Comparison of ENCODE assay signal across 8 mouse cellular contexts in genomic region chr6:87980374-87981029, GRCm38 (mm10). TPM values are rescaled to one million over a fixed set of nuclear protein-coding genes. Genes with fewer than 3 reads are reported as not detected.
DNase-seq lines count a peak whose midpoint lies in the region; ATAC-seq and TF ChIP-seq lines count a peak whose summit lies in the region.

No protein-coding gene starts in this region.

- peak overlapping the region; percentile 87 for H3K27ac ChIP-seq in embryonic facial prominence, embryonic 14.5 days (replicated peaks; ENCODE audit: low read depth, low read length)

- peak overlapping the region; percentile 70 for H3K4me2 ChIP-seq in embryonic facial prominence, embryonic 14.5 days (ENCODE audit: low read depth, low read length)

- 0% methylated on average over 18 of the region's 66 CpGs for WGBS in embryonic facial prominence, embryonic 14.5 days

- no peaks in the 10 kb centered on the region for H3K9me3 ChIP-seq in E14TG2a.4 (ENCODE audit: low read length)
- no peaks in the 10 kb centered on the region for H3K9me3 ChIP-seq in embryonic facial prominence, embryonic 14.5 days (ENCODE audit: control insufficient read depth, low read length)

- peak; percentile 89 for ATAC-seq in embryonic facial prominence, embryonic 14.5 days (ENCODE audit: low read depth)
- ATAC-seq in hematopoietic stem cell, adult 5-6 weeks (replicated peaks in 1 of 2; ENCODE audit: insufficient read depth in 1 of 2, low FRiP score in 2 of 2, low TSS enrichment in 1 of 2, low read depth in 1 of 2, poor library complexity in 2 of 2, severe bottlenecking in 2 of 2), result peak; percentile 78 to 93
- no peak for ATAC-seq in inflammation-experienced regulatory T-cells, adult 6 months

- H3K4me1 ChIP-seq in E14TG2a.4 (replicated peaks; ENCODE audit: low read depth, low read length), result peaks cover 20% of the 10 kb centered on the region
- peaks cover 8% of the 10 kb centered on the region; the same call in 1 of the 2 replicates for H3K4me1 ChIP-seq in embryonic facial prominence, embryonic 14.5 days (ENCODE audit: control insufficient read depth, insufficient read depth, low read length)

- TF ChIP-seq CTCF in E14TG2a.4 (conservative IDR thresholded peaks at IDR 0.05; ENCODE audit: low read length), result no peak

- H3K9ac ChIP-seq in embryonic facial prominence, embryonic 14.5 days (ENCODE audit: low read depth, low read length), result peak overlapping the region; percentile 81

- H3K27me3 ChIP-seq in E14TG2a.4 (ENCODE audit: insufficient read depth, low read length), result peaks cover 8% of the 10 kb centered on the region
- H3K27me3 ChIP-seq in embryonic facial prominence, embryonic 14.5 days (replicated peaks; ENCODE audit: control insufficient read depth, insufficient read depth, low read length), result no peaks in the 10 kb centered on the region

- peak; percentile 86 to 89 for DNase-seq in adrenal gland, postnatal 36 days
- peak; percentile 94 for DNase-seq in embryonic facial prominence, embryonic 14.5 days (ENCODE audit: low spot score)
- DNase-seq in left cerebral cortex, adult 18-20 months (ENCODE audit: low spot score in 2 of 2), result peak; percentile 80 to 88
- DNase-seq in lung, postnatal 36 days, result peak; percentile 65
- DNase-seq in right cerebral cortex, adult 2 months (ENCODE audit: low spot score in 2 of 2), result peak; percentile 76 to 84

- peak overlapping the region; percentile 94 for H3K4me3 ChIP-seq in E14TG2a.4 (replicated peaks; ENCODE audit: low read length)
- H3K4me3 ChIP-seq in embryonic facial prominence, embryonic 14.5 days (ENCODE audit: low read depth, low read length), result peak overlapping the region; percentile 77

- H3K36me3 ChIP-seq in E14TG2a.4 (ENCODE audit: insufficient read depth, low read length), result peaks cover 26% of the 10 kb centered on the region
- H3K36me3 ChIP-seq in embryonic facial prominence, embryonic 14.5 days (ENCODE audit: control insufficient read depth, insufficient read depth, low read length), result peaks cover 17% of the 10 kb centered on the region; the same call in 1 of the 2 replicates

RNA-seq across cellular contexts. Expression of gene H1fx, which starts 0.9 kb away (rescaled TPM):
- total RNA-seq in adrenal gland, postnatal 36 days (2021), result 10 to 100 TPM; 11.1 to 11.2 TPM
- 28.7 and 33.0 TPM in 2 replicates for polyA plus RNA-seq in embryonic facial prominence, embryonic 14.5 days (2014; fragmentation: Nextera tagmentation; extraction: Ambion mirVana)
- 0.45 and 3.4 TPM in 2 replicates for total RNA-seq in hematopoietic stem cell, adult 5-6 weeks (2017)
- total RNA-seq in left cerebral cortex, adult 18-20 months (2021), result 10 to 100 TPM; 55.5 to 61.6 TPM
- polyA plus RNA-seq in inflammation-experienced regulatory T-cells, adult 6 months (2017; shearing (Covaris generic)), result not detected

Comparison
In these comparisons a context has a peak if more than half of its experiments do, and no peak if none do; other contexts are left out.
1. RNA of gene H1fx, which starts 0.9 kb away (total RNA-seq): 55.5 to 61.6 TPM in left cerebral cortex, adult 18-20 months; 11.1 to 11.2 TPM in adrenal gland, postnatal 36 days and 0.45 to 3.4 TPM in hematopoietic stem cell, adult 5-6 weeks; every median in the first group is over 4 times any median in the second.
2. Peak in every context shown above with its lines, with median percentiles within 50 percentile points of each other: DNase-seq.